Mouse (Mus musculus) small intestine, adult 2 months (tissue): ENCODE measurements around the gene Glb1l.

Experiments
- CTCF ChIP-seq: fragments of 200-500 bp; IDR thresholded peaks from 2 replicates; pipeline ENCODE4 v1.5.1; 2012; ENCODE audit warnings: low read depth, mild to moderate bottlenecking, control low read depth, inconsistent platforms, low read length, moderate library complexity, mixed read lengths; ENCODE audit not compliant: insufficient replicate concordance, insufficient read length; ENCODE audit errors: extremely low read depth
- POLR2A ChIP-seq: fragments of 200-500 bp; IDR thresholded peaks from 2 replicates; pipeline ENCODE4 v1.6.1; 2012; ENCODE audit warnings: low read depth, mild to moderate bottlenecking, control low read depth, inconsistent platforms, low read length, moderate library complexity

- TF ChIP-seq POLR2A (no peak), CTCF (no peak)
These were observed 9.4 kb downstream of the Glb1l start for GRCm38 (mm10) chr1:75201236-75201635.
